Mouse (Mus musculus): ENCODE data around the gene Kcnd2. TPM values are rescaled to one million over a fixed set of nuclear protein-coding genes. Genes with fewer than 3 reads are reported as not detected.

Kcnd2 gene
- polyA plus RNA-seq (2012; rRNA removed): 9.3 and 9.6 TPM in 2 replicates

GRCm38 (mm10) chr6:21215491-21216191 lies at the start of gene Kcnd2:
Gene Kcnd2 (plus strand): TSS chr6:21215503.

